Mouse (Mus musculus) midbrain, embryonic 10.5 days (tissue): Measurements from ENCODE around the gene Gphn. TPM values are rescaled to one million over a fixed set of nuclear protein-coding genes. Genes with fewer than 3 reads are reported as not detected.
"Not testable (repeated sequence)": the region's sequence is repeated elsewhere in the genome, so short reads cannot be mapped to it uniquely, and the experiment has no call there.

ENCODE experiments used
- DNase-seq: peaks from one replicate; pipeline ENCODE4 v3.0.0-alpha.2; 2017; ENCODE audit warnings: low spot score
- H3K27ac ChIP-seq: fragments of 300-500 bp; sonication (generic); replicated peaks from 2 replicates; pipeline ENCODE4 v1.5.1; 2016; ENCODE audit warnings: mild to moderate bottlenecking
- H3K27me3 ChIP-seq: fragments of 300-500 bp; sonication (generic); 2 replicates; pipeline ENCODE4 v1.6.1; 2016; ENCODE audit warnings: low read depth, mild to moderate bottlenecking; ENCODE audit not compliant: poor library complexity, severe bottlenecking
- H3K36me3 ChIP-seq: fragments of 300-500 bp; sonication (generic); 2 replicates; pipeline ENCODE4 v1.6.1; 2016; ENCODE audit warnings: mild to moderate bottlenecking, moderate library complexity
- H3K4me1 ChIP-seq: fragments of 300-500 bp; sonication (generic); 2 replicates; pipeline ENCODE4 v1.6.1; 2016
- H3K4me3 ChIP-seq: fragments of 300-500 bp; sonication (generic); 2 replicates; pipeline ENCODE4 v1.5.1; 2016; ENCODE audit warnings: mild to moderate bottlenecking, moderate library complexity
- H3K9me3 ChIP-seq: fragments of 300-500 bp; sonication (generic); replicated peaks from 2 replicates; pipeline ENCODE4 v1.6.1; 2016; ENCODE audit warnings: mild to moderate bottlenecking
- WGBS: fragments of 180-500 bp; shearing (Covaris S2); methylation state at CpG from one replicate; pipeline ENCODE4 v1.1.7; 2016; 5-methylcytosine and 5-hydroxymethylcytosine counted together
- polyA plus RNA-seq: library from polyadenylated mRNA; unstranded; fragments of >200 nt; fragmentation: Nextera tagmentation; extraction: Ambion mirVana; gene quantifications from 2 replicates; pipeline ENCODE4 v1.2.1, GENCODE M21; 2016

Gene Gphn
- polyA plus RNA-seq, 1 experiment from 2014 or later = 14.3 TPM

DNA sequence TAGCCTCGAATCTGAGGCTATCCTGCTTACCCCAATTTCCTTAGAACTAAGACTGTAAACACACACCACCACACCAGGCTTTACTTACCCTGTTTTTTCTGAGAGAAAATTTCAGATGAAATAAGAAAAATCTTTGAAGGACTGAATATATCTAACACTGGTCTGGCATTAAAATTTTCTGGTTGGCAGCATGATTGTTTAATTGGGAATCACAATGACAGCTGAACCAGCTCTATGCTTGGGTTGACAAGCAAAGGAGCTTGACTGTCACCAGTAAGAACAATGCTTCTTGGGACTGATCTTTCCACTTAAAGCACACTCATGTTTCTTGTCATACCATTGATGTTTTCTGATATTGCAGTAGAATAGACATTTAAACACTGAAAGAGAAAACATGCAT is 296.0 kb downstream of the Gphn start:
- H3K9me3 ChIP-seq = no peaks in the 10 kb centered on the region
- 73% methylated on average over 1 of the region's 1 CpGs for WGBS
- no peaks in the 10 kb centered on the region for H3K4me1 ChIP-seq
- H3K27ac ChIP-seq = no peak overlapping the region
- no peak overlapping the region for H3K4me3 ChIP-seq
- no peak for DNase-seq
- H3K36me3 ChIP-seq = no peaks in the 10 kb centered on the region
- H3K27me3 ChIP-seq = no peaks in the 10 kb centered on the region

DNA sequence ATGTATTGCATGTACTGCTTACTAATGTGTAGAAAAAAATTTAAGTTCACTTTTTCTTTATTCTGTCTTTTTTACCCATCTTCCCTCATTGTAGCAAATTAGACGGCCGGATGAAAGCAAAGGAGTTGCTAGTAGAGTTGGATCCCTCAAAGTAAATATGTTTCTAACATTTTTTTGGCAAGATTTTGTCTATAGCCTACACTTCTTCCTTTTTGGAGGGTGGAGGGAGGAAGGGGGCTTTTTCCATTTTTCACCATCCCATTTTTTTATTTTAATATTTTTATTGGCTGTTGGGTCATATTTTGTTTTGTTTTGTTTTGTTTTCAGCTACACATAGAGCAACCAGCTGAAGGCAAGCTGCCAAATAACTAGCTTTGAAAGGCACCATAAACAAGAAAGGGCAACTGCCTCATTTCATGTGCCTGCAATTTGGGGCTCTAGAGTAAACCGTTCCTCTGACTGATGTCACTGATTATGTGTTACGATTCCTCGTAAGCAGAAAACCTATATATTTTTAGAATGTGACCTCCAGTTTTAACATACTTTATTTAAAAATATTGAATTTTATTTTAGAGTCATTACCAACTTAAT is 296.7 kb downstream of the Gphn start:
- H3K27me3 ChIP-seq = no peaks in the 10 kb centered on the region
- 94% methylated on average over 5 of the region's 5 CpGs for WGBS
- no peaks in the 10 kb centered on the region for H3K36me3 ChIP-seq
- H3K9me3 ChIP-seq = no peaks in the 10 kb centered on the region
- H3K4me1 ChIP-seq = no peaks in the 10 kb centered on the region
- H3K27ac ChIP-seq = no peak overlapping the region
- no peak for DNase-seq
- H3K4me3 ChIP-seq = no peak overlapping the region

DNA sequence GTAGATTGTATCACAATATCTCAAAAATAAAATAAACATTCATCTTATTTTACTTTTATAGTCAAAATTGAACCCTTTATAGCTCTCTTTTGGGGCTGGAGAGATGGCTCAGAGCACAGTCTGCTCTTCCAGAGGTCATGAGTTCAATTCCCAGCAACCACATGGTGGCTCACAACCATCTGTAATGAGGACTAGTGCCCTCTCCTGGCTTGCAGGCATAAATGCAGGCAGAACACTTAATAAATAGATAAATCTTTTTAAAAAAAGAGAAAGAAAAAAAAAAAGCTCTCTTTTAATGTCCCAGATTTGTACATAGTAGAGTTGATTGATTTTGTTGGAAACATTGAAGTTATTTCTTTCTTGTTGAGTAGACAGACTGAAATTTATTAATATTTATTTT is 311.4 kb downstream of the Gphn start:
- not testable (repeated sequence) for H3K4me3 ChIP-seq, DNase-seq, H3K4me1 ChIP-seq, H3K27ac ChIP-seq, H3K9me3 ChIP-seq, H3K27me3 ChIP-seq, H3K36me3 ChIP-seq

DNA sequence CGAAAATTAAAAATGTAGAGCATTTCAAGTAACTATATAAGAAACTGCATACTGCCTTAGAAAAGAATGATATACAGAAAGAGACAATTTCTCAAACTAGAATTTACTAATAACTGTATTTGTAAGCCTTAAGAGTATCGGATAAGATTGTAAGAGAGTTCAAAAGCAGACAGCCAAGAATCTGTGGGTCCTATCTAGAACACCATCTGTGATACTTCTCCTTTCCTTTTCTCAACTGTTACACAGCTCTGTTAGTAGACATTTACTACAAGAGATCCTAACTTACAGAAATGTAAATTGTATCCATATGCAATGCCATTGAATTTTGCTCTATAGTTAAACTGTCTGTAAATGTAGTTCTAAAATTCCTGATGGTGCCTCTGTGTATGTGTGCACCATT is 324.7 kb downstream of the Gphn start:
- Histone ChIP-seq H3K27me3 (no peaks in the 10 kb centered on the region), H3K4me1 (no peaks in the 10 kb centered on the region), H3K4me3 (no peak overlapping the region), H3K27ac (no peak overlapping the region), H3K36me3 (no peaks in the 10 kb centered on the region), H3K9me3 (no peaks in the 10 kb centered on the region)
- 86% methylated on average over 2 of the region's 2 CpGs for WGBS
- no peak for DNase-seq

DNA sequence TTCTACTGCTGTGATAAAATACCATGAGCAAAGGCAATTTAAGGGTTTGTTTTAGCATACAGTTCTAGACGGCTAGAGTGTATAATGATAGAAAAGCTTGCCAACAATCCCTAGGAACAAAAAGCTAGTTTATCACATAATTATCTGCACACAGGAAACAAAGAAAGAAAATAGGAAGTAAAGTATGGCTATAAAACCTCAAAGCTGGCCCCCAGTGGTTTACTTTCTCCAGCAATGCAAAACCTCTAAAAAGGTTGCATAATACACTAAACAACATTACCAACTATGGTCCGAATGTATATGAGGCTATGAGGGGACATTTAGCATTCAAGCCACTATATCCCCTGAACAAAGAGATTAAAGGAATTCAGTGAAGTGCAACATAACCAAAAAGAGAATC is 405.6 kb downstream of the Gphn start:
- no peaks in the 10 kb centered on the region for H3K4me1 ChIP-seq
- no peak overlapping the region for H3K27ac ChIP-seq
- H3K4me3 ChIP-seq = no peak overlapping the region
- DNase-seq = no peak
- H3K27me3 ChIP-seq = no peaks in the 10 kb centered on the region
- WGBS = 83% methylated on average over 2 of the region's 2 CpGs
- H3K36me3 ChIP-seq = no peaks in the 10 kb centered on the region
- no peaks in the 10 kb centered on the region for H3K9me3 ChIP-seq

DNA sequence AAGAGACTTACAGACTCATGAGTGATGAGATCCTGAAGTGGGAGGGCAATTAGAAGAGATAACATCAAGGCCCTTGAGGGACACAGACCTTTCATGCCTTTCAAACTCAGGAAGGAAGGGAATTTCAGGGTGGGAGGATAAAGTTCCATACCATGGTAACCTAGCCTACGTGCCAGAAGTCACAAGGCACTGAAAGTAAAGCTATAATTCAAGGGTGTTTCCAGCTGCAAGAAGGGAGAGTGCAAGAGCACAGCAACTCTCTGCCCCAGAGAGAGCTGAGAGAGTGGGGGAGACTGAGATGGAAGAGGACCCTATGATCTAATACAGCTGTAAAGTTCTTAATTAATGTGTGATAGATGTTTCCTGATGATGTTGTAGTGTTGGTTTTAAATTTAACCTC is 413.3 kb downstream of the Gphn start:
- Histone ChIP-seq H3K4me1 (no peaks in the 10 kb centered on the region), H3K9me3 (no peaks in the 10 kb centered on the region), H3K27me3 (no peaks in the 10 kb centered on the region), H3K27ac (no peak overlapping the region), H3K36me3 (no peaks in the 10 kb centered on the region), H3K4me3 (no peak overlapping the region)
- DNase-seq = no peak
- 71% methylated on average over 1 of the region's 1 CpGs for WGBS

DNA sequence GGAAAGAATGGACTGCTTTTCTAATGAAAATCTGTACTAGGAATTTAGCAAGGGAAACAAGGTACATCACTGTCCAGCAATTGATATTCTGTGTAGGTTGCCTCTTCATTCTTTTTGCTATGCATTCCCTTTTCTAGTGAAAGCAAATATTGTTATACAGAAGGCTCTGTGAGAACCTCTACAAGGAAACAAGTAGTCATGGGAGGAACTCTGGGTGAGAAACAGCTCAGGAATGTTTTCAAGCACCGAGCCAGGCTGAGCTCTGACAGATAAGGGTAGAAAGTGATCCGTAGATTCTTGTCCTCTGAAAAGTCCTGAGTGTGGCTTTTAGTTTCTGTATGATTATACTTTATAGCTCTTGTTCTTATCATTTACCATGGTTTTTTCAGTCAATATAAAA is 413.9 kb downstream of the Gphn start:
- 81% methylated on average over 2 of the region's 2 CpGs for WGBS
- H3K4me3 ChIP-seq = no peak overlapping the region
- H3K27me3 ChIP-seq = no peaks in the 10 kb centered on the region
- no peaks in the 10 kb centered on the region for H3K36me3 ChIP-seq
- no peaks in the 10 kb centered on the region for H3K9me3 ChIP-seq
- no peak for DNase-seq
- no peaks in the 10 kb centered on the region for H3K4me1 ChIP-seq
- H3K27ac ChIP-seq = no peak overlapping the region

DNA sequence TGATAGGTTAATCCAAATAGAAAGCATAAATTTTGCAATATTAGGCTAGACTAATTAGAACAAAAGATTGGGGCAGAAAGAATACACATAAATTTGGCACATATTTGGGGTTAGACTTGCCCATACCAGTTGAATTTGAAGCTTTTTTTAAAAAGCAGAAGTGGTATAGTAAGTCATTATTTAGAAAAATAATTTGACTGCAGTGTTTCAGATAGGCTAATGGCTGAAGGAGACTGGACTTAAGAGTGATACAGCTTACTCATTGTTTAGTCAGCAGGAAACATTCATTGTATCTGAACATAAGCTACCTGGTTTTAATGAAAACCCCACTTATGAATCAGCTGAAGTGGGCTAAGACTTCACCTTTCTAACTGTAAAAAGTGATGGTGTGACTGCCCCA is 415.0 kb downstream of the Gphn start:
- Histone ChIP-seq H3K4me1 (no peaks in the 10 kb centered on the region), H3K27me3 (no peaks in the 10 kb centered on the region), H3K4me3 (no peak overlapping the region), H3K27ac (no peak overlapping the region), H3K9me3 (no peaks in the 10 kb centered on the region), H3K36me3 (no peaks in the 10 kb centered on the region)
- no peak for DNase-seq

DNA sequence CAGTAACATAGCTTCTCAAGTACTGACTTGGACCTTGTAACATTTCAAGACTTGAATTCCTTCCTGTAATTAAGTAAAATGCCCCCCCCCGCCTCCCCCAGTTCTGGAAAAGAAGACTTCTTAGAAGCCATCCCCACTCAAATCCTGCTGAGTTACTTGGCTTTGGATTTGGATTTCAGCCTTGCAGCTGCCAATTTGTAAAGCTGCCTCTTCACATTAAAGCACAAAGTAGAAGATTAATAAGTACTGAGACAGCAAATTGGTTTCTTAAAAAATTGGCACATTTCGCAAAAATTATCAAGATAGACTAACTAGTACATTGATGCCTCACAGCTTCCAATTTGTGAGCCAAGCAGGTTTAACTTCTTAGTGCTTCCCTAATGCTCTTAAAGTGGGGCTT is 417.5 kb downstream of the Gphn start:
- 82% methylated on average over 2 of the region's 2 CpGs for WGBS
- DNase-seq = no peak

DNA sequence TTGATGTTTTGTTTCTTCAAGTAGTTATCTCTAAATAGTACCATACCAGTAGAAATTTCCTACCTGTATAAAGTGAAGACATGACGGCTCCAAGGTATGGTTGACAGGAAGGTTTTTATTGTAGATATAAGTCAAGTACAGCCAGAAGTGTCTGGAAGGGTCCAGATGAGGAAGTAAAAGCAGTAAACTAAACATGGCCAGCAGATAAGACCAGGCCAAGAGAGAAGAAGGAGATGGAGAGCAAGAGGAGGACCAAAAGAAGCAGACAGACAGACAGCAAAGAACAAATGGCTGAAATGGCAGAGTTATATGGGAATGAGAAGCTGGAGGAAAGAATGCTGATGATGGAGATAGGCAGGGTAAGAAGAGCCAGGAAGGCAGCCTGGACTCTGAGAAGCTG is 419.1 kb downstream of the Gphn start:
- Histone ChIP-seq H3K36me3 (no peaks in the 10 kb centered on the region), H3K27ac (no peak overlapping the region), H3K9me3 (no peaks in the 10 kb centered on the region), H3K4me3 (no peak overlapping the region), H3K27me3 (no peaks in the 10 kb centered on the region), H3K4me1 (no peaks in the 10 kb centered on the region)
- DNase-seq = no peak
- 85% methylated on average over 1 of the region's 1 CpGs for WGBS

More for the DNA sequence above, 417.5 kb downstream of the Gphn start:
- no peaks in the 10 kb centered on the region for H3K36me3 ChIP-seq
- no peaks in the 10 kb centered on the region for H3K4me1 ChIP-seq
- no peak overlapping the region for H3K27ac ChIP-seq
- H3K27me3 ChIP-seq = no peaks in the 10 kb centered on the region
- no peak overlapping the region for H3K4me3 ChIP-seq
- H3K9me3 ChIP-seq = no peaks in the 10 kb centered on the region

DNA sequence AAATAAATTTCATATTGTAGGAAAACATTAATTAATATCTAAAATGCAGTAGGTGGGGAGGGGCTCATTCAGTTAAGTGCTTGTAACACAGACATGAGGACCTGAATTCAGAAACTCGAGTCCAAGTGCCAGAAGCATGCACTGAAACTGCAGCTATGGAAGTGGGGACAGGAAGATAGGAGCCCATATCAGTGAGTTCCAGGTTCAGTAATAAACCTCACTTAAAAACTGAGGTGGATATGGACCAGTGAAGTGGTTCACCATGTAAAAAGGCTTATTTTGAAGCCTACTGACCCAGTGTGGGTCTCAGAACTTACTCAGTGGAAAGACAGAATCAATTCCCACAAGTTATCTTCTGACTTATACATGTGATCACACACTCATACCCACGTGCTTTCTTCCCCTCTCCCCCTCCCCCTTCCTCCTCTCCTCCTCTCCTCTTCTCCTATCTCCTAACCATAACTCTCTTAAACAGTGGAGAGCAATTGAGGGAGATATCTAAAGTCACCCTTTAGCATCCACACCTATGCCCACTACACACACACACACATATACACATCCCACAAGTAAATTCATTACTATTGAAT is 433.6 kb downstream of the Gphn start:
- WGBS = 58% methylated on average over 2 of the region's 2 CpGs
- H3K4me1 ChIP-seq = no peaks in the 10 kb centered on the region

DNA sequence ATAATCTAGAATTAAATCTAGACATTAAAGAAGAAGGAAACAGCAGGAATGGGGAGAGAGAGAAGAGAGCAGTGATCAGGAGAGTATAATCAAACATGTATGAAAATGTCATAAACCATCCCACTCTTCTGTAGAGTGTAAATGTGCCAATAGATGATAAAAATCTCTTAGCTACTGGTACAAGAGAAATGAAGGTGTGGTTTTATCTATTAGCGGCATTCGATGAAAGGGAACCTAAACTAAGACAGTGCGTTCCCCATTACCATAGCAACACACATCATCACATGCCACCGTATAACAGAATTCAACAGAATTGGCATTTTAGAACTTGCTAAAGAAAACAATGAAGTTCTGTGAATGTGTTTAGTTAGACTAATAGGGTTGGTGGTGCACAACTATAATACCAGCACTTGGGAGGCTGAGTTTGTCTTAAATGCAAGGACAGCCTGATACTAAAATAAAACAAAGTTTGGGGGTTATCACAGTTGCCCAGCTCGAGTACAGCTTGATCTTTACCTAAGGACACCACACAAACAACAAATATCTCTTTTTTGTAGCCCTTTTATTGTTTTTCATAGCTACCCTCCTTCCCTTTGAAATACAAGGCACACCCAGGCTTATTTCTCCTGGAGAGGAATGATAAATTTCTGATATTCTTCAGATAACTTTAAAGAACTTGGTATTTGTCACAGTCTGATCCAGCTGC is 452.1 kb downstream of the Gphn start:
- no peaks in the 10 kb centered on the region for H3K27me3 ChIP-seq
- no peaks in the 10 kb centered on the region for H3K4me1 ChIP-seq
- WGBS = 89% methylated on average over 5 of the region's 5 CpGs
- DNase-seq = no peak
- no peak overlapping the region for H3K27ac ChIP-seq
- no peak overlapping the region for H3K4me3 ChIP-seq
- no peaks in the 10 kb centered on the region for H3K9me3 ChIP-seq
- no peaks in the 10 kb centered on the region for H3K36me3 ChIP-seq

More for the DNA sequence above, 433.6 kb downstream of the Gphn start:
- Histone ChIP-seq H3K27ac (no peak overlapping the region), H3K9me3 (no peaks in the 10 kb centered on the region), H3K27me3 (no peaks in the 10 kb centered on the region), H3K4me3 (no peak overlapping the region), H3K36me3 (no peaks in the 10 kb centered on the region)
- no peak for DNase-seq

DNA sequence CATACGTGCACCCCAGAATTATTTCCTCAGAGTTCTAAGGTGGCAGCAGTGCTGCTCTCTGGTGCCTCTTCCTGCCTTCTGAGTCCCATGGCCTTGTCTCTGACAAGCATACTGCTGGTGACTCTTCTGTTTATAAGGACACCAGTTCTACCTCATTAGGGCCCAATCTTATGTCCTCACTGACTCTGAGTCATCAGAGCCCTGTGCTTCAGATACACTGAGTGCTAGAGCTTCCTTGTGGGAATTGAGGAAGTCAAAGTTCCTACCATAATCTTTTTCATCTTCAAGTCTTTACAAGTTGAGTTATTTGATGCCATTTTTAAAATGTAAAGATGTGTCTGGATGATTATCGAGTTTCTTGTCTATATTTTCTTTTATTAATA is 452.6 kb downstream of the Gphn start:
- no peak for DNase-seq
- no peaks in the 10 kb centered on the region for H3K27me3 ChIP-seq
- 88% methylated on average over 2 of the region's 2 CpGs for WGBS

More for the DNA sequence above, 452.6 kb downstream of the Gphn start:
- Histone ChIP-seq H3K4me3 (no peak overlapping the region), H3K9me3 (no peaks in the 10 kb centered on the region), H3K27ac (no peak overlapping the region), H3K36me3 (no peaks in the 10 kb centered on the region), H3K4me1 (no peaks in the 10 kb centered on the region)
